Mouse (Mus musculus) spleen, postnatal 4 days (tissue): ENCODE measurements around the gene Epb41.

Experiments
- DNase-seq, 2 experiments: peaks; one replicate each; pipeline ENCODE4 v3.0.0; 2022; ENCODE audit warnings: low spot score in 2 of 2

Gene Epb41

GRCm38 (mm10) chr4:132074933-132075769 lies at the start of gene Epb41:
Epb41 (minus strand) TSS chr4:132075321.
- DNase-seq = peak; percentile 100

GRCm38 (mm10) chr4:132123166-132123565 lies 48.0 kb upstream of the Epb41 start:
- no peak for DNase-seq

GRCm38 (mm10) chr4:132121674-132122073 lies 46.6 kb upstream of the Epb41 start:
- no peak for DNase-seq

GRCm38 (mm10) chr4:132119566-132119965 lies 44.4 kb upstream of the Epb41 start:
- DNase-seq = no peak

- no peak for DNase-seq
Observed at GRCm38 (mm10) chr4:132116315-132116714, 41.2 kb upstream of the Epb41 start.

GRCm38 (mm10) chr4:132113411-132114095 lies 38.4 kb upstream of the Epb41 start:
- DNase-seq = peak in 1 of 2 experiments; percentile 17

- DNase-seq = no peak
Observed at GRCm38 (mm10) chr4:132111227-132111626, 36.1 kb upstream of the Epb41 start.

GRCm38 (mm10) chr4:132108221-132108620 lies 33.1 kb upstream of the Epb41 start:
- DNase-seq = no peak

GRCm38 (mm10) chr4:132101152-132101551 lies 26.0 kb upstream of the Epb41 start:
- DNase-seq = no peak

- DNase-seq = no peak
Observed at GRCm38 (mm10) chr4:132099548-132099947, 24.4 kb upstream of the Epb41 start.

- DNase-seq = no peak
Observed at GRCm38 (mm10) chr4:132095043-132095442, 19.9 kb upstream of the Epb41 start.

- DNase-seq = no peak
Observed at GRCm38 (mm10) chr4:132093928-132094327, 18.8 kb upstream of the Epb41 start.

GRCm38 (mm10) chr4:132093136-132093535 lies 18.0 kb upstream of the Epb41 start:
- no peak for DNase-seq

GRCm38 (mm10) chr4:132088921-132089320 lies 13.8 kb upstream of the Epb41 start:
- DNase-seq = peak in 1 of 2 experiments; percentile 41

GRCm38 (mm10) chr4:132085114-132085513 lies 10.0 kb upstream of the Epb41 start:
- no peak for DNase-seq

GRCm38 (mm10) chr4:132080492-132080983 lies 5.4 kb upstream of the Epb41 start:
- no peak for DNase-seq

GRCm38 (mm10) chr4:132079555-132080275 lies 4.6 kb upstream of the Epb41 start:
- peak; percentile 77 to 90 for DNase-seq

- DNase-seq = no peak
Observed at GRCm38 (mm10) chr4:132078296-132078714, 3.2 kb upstream of the Epb41 start.

- peak; percentile 80 to 82 for DNase-seq
Observed at GRCm38 (mm10) chr4:132077445-132077844, 2.3 kb upstream of the Epb41 start.

- DNase-seq = peak; percentile 89 to 90
Observed at GRCm38 (mm10) chr4:132076480-132077405, 1.6 kb upstream of the Epb41 start.

- DNase-seq = no peak
Observed at GRCm38 (mm10) chr4:132075796-132076195, 675 bp upstream of the Epb41 start.
